Mouse (Mus musculus): ENCODE results near the gene Rora. TPM values are rescaled to one million over a fixed set of nuclear protein-coding genes. Genes with fewer than 3 reads are reported as not detected.
"Not testable (repeated sequence)": the region's sequence is repeated elsewhere in the genome, so short reads cannot be mapped to it uniquely, and the experiment has no call there.

Gene Rora
- polyA plus RNA-seq, 1 experiment from 2014 or later = 3.8 TPM

GRCm38 (mm10) chr9:69087325-69087724 is 433.7 kb downstream of the Rora start:
- H3K9me3 ChIP-seq (ENCODE audit: control insufficient read depth, low read length) = no peaks in the 10 kb centered on the region
- H3K4me1 ChIP-seq (replicated peaks; ENCODE audit: control insufficient read depth, insufficient read depth, low read length) = peaks cover 5% of the 10 kb centered on the region; the same call in 1 of the 2 replicates
- H3K9ac ChIP-seq (ENCODE audit: low read depth, low read length) = no peak overlapping the region
- no peak overlapping the region for H3K27ac ChIP-seq (ENCODE audit: low read depth, low read length)
- H3K36me3 ChIP-seq (ENCODE audit: control insufficient read depth, insufficient read depth, low read length) = no peaks in the 10 kb centered on the region
- 100% methylated on average over 1 of the region's 1 CpGs for WGBS
- H3K27me3 ChIP-seq (ENCODE audit: control insufficient read depth, insufficient read depth, low read length) = no peaks in the 10 kb centered on the region
- H3K4me2 ChIP-seq (replicated peaks; ENCODE audit: low read depth, low read length) = no peak overlapping the region
- no peak for DNase-seq (ENCODE audit: low spot score)
- ATAC-seq (ENCODE audit: low FRiP score) = no peak
- H3K4me3 ChIP-seq (ENCODE audit: low read depth, low read length) = no peak overlapping the region

- Histone ChIP-seq H3K9me3 (ENCODE audit: control insufficient read depth, low read length) (no peaks in the 10 kb centered on the region), H3K36me3 (ENCODE audit: control insufficient read depth, insufficient read depth, low read length) (no peaks in the 10 kb centered on the region), H3K27me3 (ENCODE audit: control insufficient read depth, insufficient read depth, low read length) (no peaks in the 10 kb centered on the region), H3K4me1 (replicated peaks; ENCODE audit: control insufficient read depth, insufficient read depth, low read length) (0 out of 2 replicates have a peak, but pooled peaks cover 2% of the 10 kb centered on the region), H3K4me3 (ENCODE audit: low read depth, low read length) (no peak overlapping the region), H3K4me2 (replicated peaks; ENCODE audit: low read depth, low read length) (no peak overlapping the region), H3K27ac (ENCODE audit: low read depth, low read length) (no peak overlapping the region), H3K9ac (ENCODE audit: low read depth, low read length) (no peak overlapping the region)
- no peak for ATAC-seq (ENCODE audit: low FRiP score)
- 68% methylated on average over 5 of the region's 5 CpGs for WGBS
- no peak for DNase-seq (ENCODE audit: low spot score)
Observed at GRCm38 (mm10) chr9:69090749-69091270, 437.2 kb downstream of the Rora start.

GRCm38 (mm10) chr9:69092119-69093013 is 438.8 kb downstream of the Rora start:
- Histone ChIP-seq H3K4me1 (replicated peaks; ENCODE audit: control insufficient read depth, insufficient read depth, low read length) (0 out of 2 replicates have a peak, but pooled peaks cover 2% of the 10 kb centered on the region), H3K27ac (ENCODE audit: low read depth, low read length) (no peak overlapping the region), H3K4me2 (replicated peaks; ENCODE audit: low read depth, low read length) (no peak overlapping the region), H3K9ac (ENCODE audit: low read depth, low read length) (no peak overlapping the region), H3K4me3 (ENCODE audit: low read depth, low read length) (no peak overlapping the region), H3K27me3 (ENCODE audit: control insufficient read depth, insufficient read depth, low read length) (no peaks in the 10 kb centered on the region), H3K36me3 (ENCODE audit: control insufficient read depth, insufficient read depth, low read length) (no peaks in the 10 kb centered on the region), H3K9me3 (ENCODE audit: control insufficient read depth, low read length) (no peaks in the 10 kb centered on the region)
- ATAC-seq (ENCODE audit: low FRiP score) = no peak
- DNase-seq (ENCODE audit: low spot score) = no peak
- WGBS = 63% methylated on average over 15 of the region's 15 CpGs

- H3K36me3 ChIP-seq (ENCODE audit: control insufficient read depth, insufficient read depth, low read length); DNase-seq (ENCODE audit: low spot score); ATAC-seq (ENCODE audit: low FRiP score); H3K4me1 ChIP-seq (replicated peaks; ENCODE audit: control insufficient read depth, insufficient read depth, low read length); H3K4me2 ChIP-seq (replicated peaks; ENCODE audit: low read depth, low read length); H3K9ac ChIP-seq (ENCODE audit: low read depth, low read length); H3K27ac ChIP-seq (ENCODE audit: low read depth, low read length); H3K9me3 ChIP-seq (ENCODE audit: control insufficient read depth, low read length); H3K4me3 ChIP-seq (ENCODE audit: low read depth, low read length); H3K27me3 ChIP-seq (ENCODE audit: control insufficient read depth, insufficient read depth, low read length): not testable (repeated sequence)
- WGBS = 92% methylated on average over 5 of the region's 5 CpGs
Observed at GRCm38 (mm10) chr9:69100153-69100756, 446.7 kb downstream of the Rora start.

GRCm38 (mm10) chr9:69104321-69104720 is 450.7 kb downstream of the Rora start:
- H3K9me3 ChIP-seq (ENCODE audit: control insufficient read depth, low read length) = no peaks in the 10 kb centered on the region
- H3K4me3 ChIP-seq (ENCODE audit: low read depth, low read length) = no peak overlapping the region
- WGBS = 77% methylated on average over 5 of the region's 5 CpGs
- H3K27ac ChIP-seq (ENCODE audit: low read depth, low read length) = no peak overlapping the region
- no peaks in the 10 kb centered on the region for H3K36me3 ChIP-seq (ENCODE audit: control insufficient read depth, insufficient read depth, low read length)
- H3K4me1 ChIP-seq (replicated peaks; ENCODE audit: control insufficient read depth, insufficient read depth, low read length) = no peaks in the 10 kb centered on the region
- DNase-seq (ENCODE audit: low spot score) = no peak
- ATAC-seq (ENCODE audit: low FRiP score) = no peak
- no peak overlapping the region for H3K4me2 ChIP-seq (replicated peaks; ENCODE audit: low read depth, low read length)
- H3K27me3 ChIP-seq (ENCODE audit: control insufficient read depth, insufficient read depth, low read length) = no peaks in the 10 kb centered on the region
- no peak overlapping the region for H3K9ac ChIP-seq (ENCODE audit: low read depth, low read length)

GRCm38 (mm10) chr9:69109618-69110300 is 456.2 kb downstream of the Rora start:
- H3K27ac ChIP-seq (ENCODE audit: low read depth, low read length) = no peak overlapping the region

DNA sequence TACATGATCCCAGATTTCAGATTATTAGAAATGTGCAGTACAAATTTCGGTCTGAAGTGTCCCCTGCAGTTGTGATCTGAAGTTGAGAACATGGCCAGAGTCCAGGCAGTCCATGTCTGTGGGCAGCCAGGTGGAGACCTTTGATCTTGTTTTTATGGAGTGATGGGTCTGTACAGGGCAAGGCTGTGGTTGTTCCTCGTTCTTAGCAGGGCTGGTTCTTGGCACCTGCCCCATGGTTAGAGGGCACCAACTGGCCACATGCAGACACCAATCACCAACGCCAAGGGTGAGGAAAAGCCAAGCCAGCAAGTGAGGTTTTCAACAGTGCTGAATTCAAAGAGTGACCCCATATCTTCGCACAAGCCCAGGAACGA is 456.7 kb downstream of the Rora start:
- no peak for ATAC-seq (ENCODE audit: low FRiP score)
- no peak for DNase-seq (ENCODE audit: low spot score)
- H3K9me3 ChIP-seq (ENCODE audit: control insufficient read depth, low read length) = no peaks in the 10 kb centered on the region
- no peak overlapping the region for H3K4me3 ChIP-seq (ENCODE audit: low read depth, low read length)
- no peaks in the 10 kb centered on the region for H3K27me3 ChIP-seq (ENCODE audit: control insufficient read depth, insufficient read depth, low read length)
- no peak overlapping the region for H3K27ac ChIP-seq (ENCODE audit: low read depth, low read length)
- no peaks in the 10 kb centered on the region for H3K4me1 ChIP-seq (replicated peaks; ENCODE audit: control insufficient read depth, insufficient read depth, low read length)
- H3K4me2 ChIP-seq (replicated peaks; ENCODE audit: low read depth, low read length) = no peak overlapping the region
- WGBS = 74% methylated on average over 5 of the region's 5 CpGs
- no peaks in the 10 kb centered on the region for H3K36me3 ChIP-seq (ENCODE audit: control insufficient read depth, insufficient read depth, low read length)
- H3K9ac ChIP-seq (ENCODE audit: low read depth, low read length) = no peak overlapping the region

More at GRCm38 (mm10) chr9:69109618-69110300, 456.2 kb downstream of the Rora start:
- H3K9me3 ChIP-seq (ENCODE audit: control insufficient read depth, low read length) = no peaks in the 10 kb centered on the region
- no peak for DNase-seq (ENCODE audit: low spot score)
- H3K4me3 ChIP-seq (ENCODE audit: low read depth, low read length) = no peak overlapping the region
- no peaks in the 10 kb centered on the region for H3K4me1 ChIP-seq (replicated peaks; ENCODE audit: control insufficient read depth, insufficient read depth, low read length)
- H3K4me2 ChIP-seq (replicated peaks; ENCODE audit: low read depth, low read length) = no peak overlapping the region
- ATAC-seq (ENCODE audit: low FRiP score) = no peak
- 89% methylated on average over 2 of the region's 2 CpGs for WGBS
- H3K27me3 ChIP-seq (ENCODE audit: control insufficient read depth, insufficient read depth, low read length) = no peaks in the 10 kb centered on the region
- no peaks in the 10 kb centered on the region for H3K36me3 ChIP-seq (ENCODE audit: control insufficient read depth, insufficient read depth, low read length)
- H3K9ac ChIP-seq (ENCODE audit: low read depth, low read length) = no peak overlapping the region

DNA sequence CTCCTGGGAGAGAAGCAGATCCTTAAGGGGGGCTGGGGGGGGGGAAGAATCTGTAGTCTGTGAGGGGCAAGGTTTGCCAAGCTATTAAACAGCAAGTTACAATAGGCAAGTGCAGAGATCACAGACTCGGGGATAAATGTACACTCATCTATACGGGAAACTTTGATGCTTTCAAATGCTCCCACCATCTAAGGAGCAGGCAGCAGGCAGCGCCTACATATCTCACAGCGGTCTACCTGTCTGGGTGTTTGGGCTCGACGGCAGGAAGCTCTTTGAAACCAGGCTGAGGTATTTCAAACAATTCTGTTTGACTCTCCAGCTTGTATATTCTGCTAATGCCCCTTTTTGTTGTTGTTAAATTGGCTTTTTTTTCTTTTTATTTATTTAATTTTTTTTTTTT is 457.1 kb downstream of the Rora start:
- WGBS = 69% methylated on average over 6 of the region's 6 CpGs
- H3K4me3 ChIP-seq (ENCODE audit: low read depth, low read length) = no peak overlapping the region
- H3K27ac ChIP-seq (ENCODE audit: low read depth, low read length) = no peak overlapping the region
- H3K4me2 ChIP-seq (replicated peaks; ENCODE audit: low read depth, low read length) = no peak overlapping the region
- no peaks in the 10 kb centered on the region for H3K36me3 ChIP-seq (ENCODE audit: control insufficient read depth, insufficient read depth, low read length)
- no peak overlapping the region for H3K9ac ChIP-seq (ENCODE audit: low read depth, low read length)
- H3K9me3 ChIP-seq (ENCODE audit: control insufficient read depth, low read length) = no peaks in the 10 kb centered on the region
- H3K4me1 ChIP-seq (replicated peaks; ENCODE audit: control insufficient read depth, insufficient read depth, low read length) = no peaks in the 10 kb centered on the region
- ATAC-seq (ENCODE audit: low FRiP score) (no peak), DNase-seq (ENCODE audit: low spot score) (no peak)
- no peaks in the 10 kb centered on the region for H3K27me3 ChIP-seq (ENCODE audit: control insufficient read depth, insufficient read depth, low read length)
